Mouse (Mus musculus): ENCODE measurements at regions not wholly inside any gene's neighbourhood (a gene's known extent, or its start where the extent isn't known, plus 50 kb on each side); places are given as distances from the start of the nearest gene placed in this dataset.

DNA sequence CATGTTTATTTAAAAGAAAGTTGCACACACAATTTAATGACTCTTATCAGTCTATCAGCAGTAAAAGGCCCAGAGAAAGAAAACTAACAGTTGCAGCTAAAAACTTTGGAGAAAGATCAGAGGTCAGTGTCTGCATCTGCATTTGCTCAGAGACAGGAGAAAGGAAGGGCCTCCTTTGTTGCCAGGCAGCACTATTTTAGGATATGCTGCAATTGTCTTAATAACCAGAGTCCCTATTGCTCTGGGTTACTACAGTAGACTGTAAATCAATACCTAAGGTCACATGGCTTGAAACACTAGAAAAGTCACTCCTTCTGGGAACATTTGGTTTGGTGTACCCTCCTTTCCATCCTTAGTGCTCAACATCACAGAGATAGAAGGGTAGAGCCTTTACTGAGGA is 175.7 kb downstream of the Hdgfl1 start:
- no peak for TF ChIP-seq CHD2 (IDR thresholded peaks at IDR 0.05; ENCODE audit: low read depth, low read length)
- TF ChIP-seq ZC3H11A (IDR thresholded peaks at IDR 0.05; ENCODE audit: borderline replicate concordance, low read depth, low read length), result no peak
